In the genomic region with DNA sequence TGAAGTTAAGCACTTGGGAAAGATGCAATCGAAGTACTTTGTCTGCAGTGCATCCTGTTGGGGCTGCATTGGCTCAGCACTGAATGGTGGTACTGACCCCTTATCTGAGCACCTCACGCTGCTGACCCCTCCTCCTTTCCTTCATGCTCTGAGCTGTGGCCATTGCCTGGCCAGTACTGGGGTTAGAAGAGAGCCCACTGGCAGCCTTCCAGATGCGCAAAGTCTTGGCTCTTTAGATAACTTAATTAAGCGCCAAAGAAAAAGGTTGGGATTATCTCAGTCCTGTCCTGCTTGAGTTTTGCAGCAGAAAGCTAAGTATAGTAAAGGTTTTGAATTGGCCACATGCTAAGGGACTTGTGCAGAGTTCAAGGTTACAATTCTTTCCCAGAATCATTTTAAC, we compare ENCODE assay signal across 22 mouse cellular contexts.
"Had no signal": no experiment of that assay in that cellular context is flagged by ENCODE, and none has a peak within 500 bp of the region (broad histone marks: within the 10 kb centered on the region; RNA-seq: fewer than 3 reads in every experiment).

No protein-coding gene starts in this region.

- H3K27ac ChIP-seq: heart, adult 2 months; heart, embryonic 13.5 days; heart, embryonic 15.5 days; hindbrain, embryonic 13.5 days; hindbrain, embryonic 15.5 days; hindbrain, postnatal 0 days; intestine, embryonic 15.5 days; kidney, postnatal 0 days; layer of hippocampus, adult 2 months; left cerebral cortex, adult 2 months; limb, embryonic 10.5 days; limb, embryonic 12.5 days; liver, embryonic 13.5 days; liver, embryonic 15.5 days had no signal

- H3K4me1 ChIP-seq: hindbrain, embryonic 15.5 days; intestine, embryonic 15.5 days; limb, embryonic 10.5 days; limb, embryonic 12.5 days; liver, embryonic 13.5 days; liver, embryonic 15.5 days had no signal

- DNase-seq: gastrocnemius, postnatal 14 days; gastrocnemius, postnatal 36 days; heart, adult 11 months; heart, adult 2 months; heart, postnatal 14 days; heart, postnatal 36 days; kidney, postnatal 14 days; liver, embryonic 13.5 days; liver, postnatal 0 days had no signal

- H3K4me3 ChIP-seq: heart, adult 2 months; heart, embryonic 13.5 days; heart, embryonic 15.5 days; hindbrain, embryonic 13.5 days; hindbrain, embryonic 15.5 days; intestine, embryonic 15.5 days; layer of hippocampus, adult 2 months; left cerebral cortex, adult 2 months; limb, embryonic 10.5 days; limb, embryonic 12.5 days; liver, embryonic 13.5 days; liver, embryonic 15.5 days had no signal

- H3K9ac ChIP-seq: heart, embryonic 13.5 days; heart, embryonic 15.5 days; hindbrain, embryonic 13.5 days; hindbrain, embryonic 15.5 days; intestine, embryonic 15.5 days; limb, embryonic 12.5 days; liver, embryonic 13.5 days; liver, embryonic 15.5 days; liver, postnatal 0 days had no signal

- H3K27me3 ChIP-seq: heart, embryonic 13.5 days; heart, embryonic 15.5 days; hindbrain, embryonic 13.5 days; hindbrain, embryonic 15.5 days; intestine, embryonic 15.5 days; limb, embryonic 12.5 days; liver, embryonic 13.5 days; liver, embryonic 15.5 days had no signal

- ATAC-seq: hindbrain, postnatal 0 days; intestine, embryonic 15.5 days; intestine, postnatal 0 days; liver, postnatal 0 days had no signal
